Mouse (Mus musculus) T-cell, adult 2 months (primary cell): ENCODE data around the gene Gpank1.
A peak's percentile ranks its signal among the peaks of the same experiment; 100 is the strongest.
"Not testable (repeated sequence)": the region's sequence is repeated elsewhere in the genome, so short reads cannot be mapped to it uniquely, and the experiment has no call there.

Source experiments
- DNase-seq: peaks from one replicate; pipeline ENCODE4 v3.0.0; 2022; ENCODE audit warnings: low spot score

Gene Gpank1

GRCm38 (mm10) chr17:35100196-35100765 lies 21.0 kb upstream of the Gpank1 start:
- no peak for DNase-seq

GRCm38 (mm10) chr17:35101161-35101560 lies 20.1 kb upstream of the Gpank1 start:
- no peak for DNase-seq

GRCm38 (mm10) chr17:35102299-35102698 lies 19.0 kb upstream of the Gpank1 start:
- no peak for DNase-seq

GRCm38 (mm10) chr17:35103221-35103690 lies 18.0 kb upstream of the Gpank1 start:
- DNase-seq: no peak

- DNase-seq: no peak
These were observed 17.2 kb upstream of the Gpank1 start for GRCm38 (mm10) chr17:35104079-35104478.

- no peak for DNase-seq
These were observed 16.5 kb upstream of the Gpank1 start for GRCm38 (mm10) chr17:35104754-35105153.

GRCm38 (mm10) chr17:35105740-35106389 lies 15.4 kb upstream of the Gpank1 start:
- peak; percentile 18 for DNase-seq

- no peak for DNase-seq
These were observed 14.7 kb upstream of the Gpank1 start for GRCm38 (mm10) chr17:35106522-35106921.

- no peak for DNase-seq
These were observed 13.2 kb upstream of the Gpank1 start, which contains the start of gene Ly6g5c for GRCm38 (mm10) chr17:35108097-35108496. Gene Ly6g5c, plus strand, starts transcription at chr17:35108279.

- no peak for DNase-seq
These were observed 9.5 kb upstream of the Gpank1 start for GRCm38 (mm10) chr17:35111774-35112173.

GRCm38 (mm10) chr17:35115046-35116019 lies 5.9 kb upstream of the Gpank1 start, which contains the start of gene Ly6g5b:
Gene Ly6g5b, minus strand, starts transcription at chr17:35115428.
- peak; percentile 66 for DNase-seq

GRCm38 (mm10) chr17:35120745-35121142 lies 511 bp upstream of the Gpank1 start:
- no peak for DNase-seq

- DNase-seq: peak; percentile 65
These were observed 632 bp downstream of the Gpank1 start, which contains the start of gene Csnk2b for GRCm38 (mm10) chr17:35121871-35122303. Gene Csnk2b, minus strand, starts transcription at chr17:35122053.

- not testable (repeated sequence) for DNase-seq
These were observed 2.0 kb downstream of the Gpank1 start for GRCm38 (mm10) chr17:35123287-35123686.

- DNase-seq: not testable (repeated sequence)
These were observed 3.1 kb downstream of the Gpank1 start for GRCm38 (mm10) chr17:35124261-35124896.

GRCm38 (mm10) chr17:35125081-35125480 lies 3.8 kb downstream of the Gpank1 start:
- DNase-seq: no peak

GRCm38 (mm10) chr17:35125578-35125977 lies 4.3 kb downstream of the Gpank1 start:
- no peak for DNase-seq

GRCm38 (mm10) chr17:35126206-35126611 lies 5.0 kb downstream of the Gpank1 start, which contains the start of gene D17H6S53E:
Gene D17H6S53E, plus strand, starts transcription at chr17:35126373.
- DNase-seq: peak; percentile 78

GRCm38 (mm10) chr17:35127017-35127416 lies 5.8 kb downstream of the Gpank1 start:
- no peak for DNase-seq

GRCm38 (mm10) chr17:35128996-35129395 lies 7.7 kb downstream of the Gpank1 start:
- no peak for DNase-seq

- DNase-seq: no peak
These were observed 9.8 kb downstream of the Gpank1 start for GRCm38 (mm10) chr17:35131038-35131437.
